Mouse (Mus musculus) right cerebral cortex, postnatal 4 days (tissue): ENCODE data around the gene Rcor1.

Experiments used
- DNase-seq: peaks from one replicate; pipeline ENCODE4 v3.0.0-alpha.2; 2022

The Rcor1 gene

DNA sequence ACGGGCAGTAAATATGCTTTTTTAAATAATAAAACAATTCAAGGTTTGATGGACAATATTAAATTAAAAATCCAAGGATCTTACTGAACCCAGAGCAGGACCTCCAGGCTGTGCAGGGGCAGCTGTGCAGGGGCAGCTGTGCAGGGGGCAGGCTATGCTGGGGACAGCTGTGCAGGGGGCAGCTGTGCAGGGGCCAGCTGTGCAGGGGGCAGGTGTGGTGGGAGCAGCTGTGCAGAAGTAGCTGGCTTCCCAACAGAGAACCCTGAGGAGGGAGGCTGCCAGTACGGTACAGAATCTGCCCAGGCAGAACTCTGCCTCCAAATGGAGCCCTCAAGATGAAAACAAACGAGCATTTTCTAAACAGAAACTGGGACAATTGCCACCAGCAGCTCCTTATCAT, 96.8 kb downstream of the Rcor1 start:
- DNase-seq, result no peak

DNA sequence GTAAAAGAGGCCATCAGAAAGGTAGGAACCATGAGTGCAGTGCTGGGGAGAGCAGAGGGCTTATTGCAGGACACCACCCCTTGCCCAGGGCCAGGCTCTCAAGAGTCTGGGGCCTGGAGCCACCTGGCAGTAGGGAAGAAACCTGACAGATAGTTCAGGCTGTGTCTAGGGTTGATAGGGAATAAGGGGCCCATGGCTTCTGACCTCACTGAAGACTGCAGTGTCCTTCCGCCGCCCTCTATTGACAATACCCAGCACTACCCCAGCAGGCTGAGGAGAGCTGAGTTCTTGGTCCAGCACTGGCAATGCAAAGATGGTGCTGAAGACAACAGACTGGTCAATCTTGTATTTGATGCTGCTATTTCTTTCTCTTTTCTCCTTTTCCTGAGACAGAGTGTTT, 97.9 kb downstream of the Rcor1 start:
- no peak for DNase-seq

DNA sequence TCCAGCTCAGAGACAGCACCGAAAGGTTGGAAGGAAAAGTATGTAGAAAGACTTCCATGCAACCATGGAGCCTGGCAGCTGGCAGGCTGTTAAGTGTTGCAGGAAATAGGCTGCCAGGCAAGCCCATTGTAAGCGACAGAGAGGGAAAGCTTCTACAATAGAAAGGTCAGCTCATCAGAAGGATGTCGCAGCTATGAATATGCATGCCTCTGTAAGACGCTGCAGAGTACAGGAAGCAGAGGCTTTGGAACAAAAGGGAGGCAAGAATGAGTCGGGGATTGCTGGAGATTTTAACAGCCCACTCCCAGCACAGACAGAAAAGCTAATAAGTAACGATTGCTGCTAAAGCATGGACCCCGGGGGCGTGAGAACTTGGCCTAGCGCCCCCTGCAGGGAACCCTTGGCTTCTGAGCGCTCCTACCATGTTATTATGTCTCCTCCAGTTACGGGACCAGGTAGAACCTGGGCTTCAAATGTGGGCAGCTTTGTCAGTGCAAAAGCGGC, 103.9 kb downstream of the Rcor1 start:
- DNase-seq, result peak; percentile 55

DNA sequence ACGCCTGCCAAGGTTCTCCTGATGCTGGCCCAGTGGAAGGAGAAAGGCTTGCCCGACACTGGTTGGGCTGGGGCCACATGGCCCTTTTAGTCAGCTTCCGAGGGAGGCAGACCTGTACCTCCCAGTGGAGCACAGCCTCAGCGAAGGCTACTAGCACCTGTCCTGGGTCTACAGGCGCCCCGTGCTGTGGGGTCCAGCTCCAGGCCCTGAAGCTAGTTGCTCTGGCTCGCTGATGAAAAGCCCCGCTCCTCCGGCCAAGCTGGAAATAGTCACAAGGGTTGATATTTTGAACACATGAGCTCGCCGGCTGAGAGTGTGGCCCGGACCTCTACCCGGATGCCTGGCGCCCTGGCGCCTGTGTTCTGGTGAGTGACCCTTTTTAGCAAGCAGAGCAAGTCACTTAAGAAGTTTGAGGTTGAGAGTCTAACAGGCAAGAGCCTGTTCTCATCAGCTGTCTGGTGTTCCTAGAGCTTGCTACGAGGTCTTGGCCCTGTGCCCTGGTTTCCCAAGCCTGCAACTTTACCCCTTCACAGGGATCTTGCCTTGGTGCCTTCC, 104.4 kb downstream of the Rcor1 start:
- DNase-seq, result peak; percentile 60

DNA sequence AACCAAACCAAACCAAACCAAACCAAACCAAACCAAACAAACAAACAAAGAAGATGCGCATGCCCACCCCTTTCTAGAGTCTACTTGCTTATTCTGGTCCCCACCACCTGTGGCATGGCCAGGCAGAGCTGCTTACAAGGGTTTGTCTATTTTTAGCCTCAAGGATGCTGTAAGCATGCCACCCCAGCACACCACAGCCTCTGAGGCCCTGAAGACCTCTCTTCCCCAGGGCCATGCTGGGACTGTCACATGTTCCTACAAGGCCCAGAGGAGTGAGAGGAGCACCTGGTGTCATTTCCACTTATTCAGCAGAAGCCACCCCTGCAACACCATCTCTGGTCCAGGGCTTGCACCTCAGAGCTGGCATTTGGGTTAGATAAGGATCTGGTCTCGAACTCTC, 105.4 kb downstream of the Rcor1 start:
- no peak for DNase-seq

DNA sequence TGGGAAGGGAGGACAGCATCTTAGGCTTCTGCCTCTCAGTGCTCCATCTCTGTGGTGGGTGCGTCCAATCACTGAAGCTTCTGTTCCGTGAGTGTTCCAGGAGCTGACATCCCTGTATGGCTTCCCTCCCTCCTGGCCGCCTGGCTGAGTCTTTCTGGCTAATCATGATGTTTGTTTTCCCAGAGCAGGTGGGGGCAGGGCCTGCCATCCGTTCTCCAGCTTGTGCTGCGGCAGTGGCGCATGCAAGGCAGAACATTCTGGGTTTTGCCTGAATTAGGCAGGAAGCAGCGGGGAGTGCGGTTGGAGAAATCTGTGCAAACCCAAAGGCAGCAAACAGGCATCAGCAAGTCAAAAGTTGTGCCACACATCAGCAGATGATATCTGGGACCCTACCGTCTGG, 106.1 kb downstream of the Rcor1 start:
- peak; percentile 53 for DNase-seq

DNA sequence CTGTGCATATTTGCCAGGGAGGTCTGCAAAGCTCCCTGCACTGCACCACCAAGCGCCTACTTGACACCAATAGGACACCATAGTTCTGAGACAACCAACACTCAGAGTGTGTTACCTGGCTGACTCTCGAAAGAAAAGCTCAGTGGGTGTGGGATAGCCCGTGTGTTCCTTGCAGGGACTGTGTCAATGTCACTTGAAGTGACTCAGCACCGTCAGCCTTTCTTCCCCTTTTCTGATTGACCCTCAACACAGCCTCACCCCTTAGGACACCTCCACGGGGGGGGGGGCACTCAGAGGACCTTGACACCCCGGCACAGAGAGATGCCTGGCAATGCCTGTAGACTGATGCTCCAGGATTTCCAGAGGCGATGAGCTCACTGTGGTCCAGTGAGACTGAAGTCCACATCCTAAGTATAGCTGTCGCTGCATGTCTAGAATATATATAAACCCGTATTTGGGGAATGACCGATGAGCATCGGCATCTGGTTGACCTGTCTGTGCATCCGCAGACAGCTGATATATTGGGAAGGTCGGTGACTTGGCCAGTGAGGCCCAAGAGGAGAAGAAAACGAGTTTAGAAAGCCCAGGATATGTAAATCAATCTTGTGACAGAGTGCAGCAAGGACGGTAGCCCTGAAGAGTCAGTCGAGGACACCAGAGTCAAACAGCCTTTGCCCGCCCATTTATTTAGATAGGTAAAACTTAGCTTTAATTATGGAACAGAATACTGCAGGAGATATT, 110.5 kb downstream of the Rcor1 start:
- no peak for DNase-seq

DNA sequence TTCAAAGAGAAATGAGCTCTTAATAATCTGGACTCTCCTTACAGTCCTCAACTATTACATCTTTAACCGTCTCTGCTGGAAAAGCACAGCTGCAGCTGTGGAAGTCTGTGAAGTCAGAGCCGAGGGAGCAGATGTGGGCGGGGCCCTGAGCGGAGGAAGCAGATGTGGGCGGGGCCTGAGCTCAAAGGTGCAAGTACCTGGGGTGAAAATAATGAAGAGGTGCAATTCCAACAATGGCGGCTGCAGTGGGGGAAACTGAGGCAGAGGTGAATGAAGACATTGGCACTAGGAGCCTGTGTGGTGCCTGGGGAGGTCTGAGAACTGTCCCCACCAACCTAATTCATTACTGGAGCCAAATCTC, 111.1 kb downstream of the Rcor1 start:
- no peak for DNase-seq

DNA sequence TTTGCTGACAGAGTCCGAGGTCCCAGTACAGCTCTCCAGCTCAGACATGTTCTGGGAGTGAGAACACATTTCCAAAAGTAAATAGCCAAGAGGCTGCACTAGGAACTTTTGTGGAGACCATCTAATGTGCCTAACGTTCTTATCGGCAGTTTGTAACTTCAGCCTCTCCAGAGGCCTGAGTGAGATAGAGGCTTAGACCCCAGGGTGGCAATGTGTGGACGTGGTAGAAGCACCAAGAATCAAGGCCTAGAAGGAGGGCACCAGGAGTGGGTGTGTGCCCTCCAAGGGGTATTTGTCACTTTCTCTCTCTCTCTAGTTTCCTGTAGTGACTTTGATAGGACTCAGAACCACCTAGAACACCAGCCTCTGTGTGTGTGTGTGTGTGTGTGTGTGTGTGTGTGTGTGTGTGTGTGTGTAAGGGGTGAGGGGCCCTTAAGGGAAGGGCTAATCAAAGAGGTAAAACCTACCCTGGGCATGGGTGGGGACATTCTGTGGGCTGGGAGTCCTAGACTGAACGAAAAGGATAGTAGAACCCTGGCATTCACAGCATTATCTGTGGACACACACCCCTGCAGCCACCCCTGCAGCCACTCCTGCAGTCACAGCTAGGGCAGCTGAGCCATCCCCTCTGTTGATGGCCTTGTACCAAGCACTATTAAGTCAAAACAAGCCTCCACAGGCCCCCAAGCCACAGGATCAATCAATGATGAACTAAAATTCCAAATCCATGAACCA, 112.4 kb downstream of the Rcor1 start:
- no peak for DNase-seq

DNA sequence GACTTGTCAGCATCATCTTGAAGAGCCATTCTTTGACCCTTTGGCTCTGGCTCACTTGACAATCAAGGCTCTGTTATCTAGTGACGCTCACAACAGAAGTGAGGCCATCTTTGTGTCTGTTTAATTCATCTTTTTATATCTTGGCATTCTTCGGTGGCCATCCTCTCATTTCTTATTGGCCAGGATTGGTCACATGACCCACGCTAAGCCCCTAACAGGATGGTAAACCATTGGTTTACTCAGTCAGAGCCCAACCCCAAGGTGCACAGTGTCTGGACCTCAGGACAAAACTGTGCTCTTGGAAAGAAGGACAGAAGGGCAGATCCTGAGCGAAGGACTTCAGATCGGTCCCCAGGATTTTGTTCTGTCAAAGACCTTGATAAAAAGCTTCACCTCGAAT, 113.4 kb downstream of the Rcor1 start:
- DNase-seq, result no peak

DNA sequence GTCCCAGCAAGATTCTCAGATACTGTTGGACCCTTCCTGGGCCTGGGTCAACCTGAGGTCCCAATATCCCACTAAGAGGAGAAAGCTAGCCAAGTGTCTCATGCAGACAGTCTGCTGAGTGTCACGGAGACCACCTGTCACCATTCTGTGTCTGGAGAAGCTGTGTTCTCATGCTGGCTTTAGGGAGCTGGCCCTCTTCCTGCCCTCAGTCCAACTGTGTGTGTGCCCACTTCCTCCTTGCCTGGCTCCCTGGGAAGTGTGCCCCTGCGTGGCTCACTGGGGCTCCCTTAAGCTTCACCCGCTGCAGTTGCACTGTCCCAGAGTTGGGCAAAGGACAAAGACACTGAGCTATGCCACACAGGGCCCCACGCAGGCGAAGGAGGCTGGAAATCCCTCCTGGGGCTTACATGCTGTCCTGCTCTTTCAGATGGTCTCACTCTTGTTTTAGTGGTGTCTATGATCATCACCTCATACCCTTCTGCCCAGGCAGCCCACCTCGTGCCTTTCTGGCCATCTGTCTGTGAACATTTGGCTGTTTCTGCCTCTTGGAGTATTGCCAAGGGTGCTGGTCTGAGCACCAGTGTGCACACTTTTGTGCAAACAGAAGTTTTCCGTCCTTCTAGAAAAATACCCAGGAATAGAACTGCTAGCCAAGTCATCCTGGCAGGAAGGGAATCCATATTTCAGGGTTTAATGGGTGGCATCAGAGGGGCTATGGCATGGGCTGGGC, 114.0 kb downstream of the Rcor1 start:
- no peak for DNase-seq

DNA sequence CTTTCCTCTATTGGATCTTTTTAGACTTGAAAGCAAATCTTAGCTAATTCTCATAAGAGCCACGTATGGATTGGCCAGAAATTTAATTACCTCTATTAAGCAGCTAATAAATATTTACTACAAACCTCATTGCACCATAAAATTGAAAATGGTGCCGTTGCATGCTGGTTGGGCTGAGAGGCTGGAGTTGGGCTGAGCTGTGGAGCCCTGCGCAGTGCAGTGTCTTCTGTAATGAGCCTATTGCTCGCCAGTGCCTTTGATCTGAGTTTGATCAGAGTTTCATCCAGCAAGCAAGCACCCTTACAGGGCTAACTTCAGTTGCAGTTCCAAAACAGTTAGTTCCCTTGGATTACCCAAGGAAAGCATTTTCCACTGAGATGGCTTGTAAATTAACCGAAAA, 114.8 kb downstream of the Rcor1 start:
- no peak for DNase-seq

DNA sequence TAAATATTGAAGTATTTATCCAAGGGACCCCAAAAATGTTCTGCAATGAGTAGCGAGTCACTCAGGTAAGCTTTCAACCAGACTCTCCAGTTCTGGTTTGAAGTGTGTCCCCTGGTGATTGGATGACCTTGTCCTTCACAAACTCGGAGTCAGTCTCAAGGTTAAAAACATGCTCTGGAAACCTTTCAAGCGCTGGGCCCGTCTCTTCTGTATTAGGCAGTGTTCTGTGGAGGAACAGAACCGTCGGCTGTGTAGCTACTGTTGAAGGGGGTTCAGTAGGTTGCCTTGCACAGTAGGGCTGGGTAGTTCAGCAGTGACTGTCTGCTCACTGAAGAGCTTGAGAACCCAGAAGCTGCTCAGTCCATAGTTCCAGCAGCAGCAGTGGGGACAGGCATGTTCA, 115.5 kb downstream of the Rcor1 start:
- no peak for DNase-seq

DNA sequence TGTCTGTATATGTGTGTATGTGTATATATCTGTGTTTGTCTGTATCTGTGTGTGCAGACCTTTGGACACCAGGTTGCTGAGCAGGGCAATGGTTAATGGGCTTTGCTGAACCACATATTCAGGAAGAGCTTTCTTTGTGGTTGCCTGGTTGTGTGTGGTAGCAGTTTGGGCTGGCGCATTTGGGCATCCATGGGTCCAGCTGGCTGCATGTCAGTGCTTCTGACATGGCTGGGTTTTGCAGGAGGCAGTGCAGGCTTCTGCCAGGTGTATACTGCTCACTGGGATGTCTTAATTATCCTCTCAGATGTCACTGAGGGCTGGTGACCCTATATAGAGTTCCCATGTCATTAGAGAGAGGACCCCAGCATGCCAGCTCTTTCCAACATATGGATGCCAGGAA, 116.6 kb downstream of the Rcor1 start:
- DNase-seq, result no peak

DNA sequence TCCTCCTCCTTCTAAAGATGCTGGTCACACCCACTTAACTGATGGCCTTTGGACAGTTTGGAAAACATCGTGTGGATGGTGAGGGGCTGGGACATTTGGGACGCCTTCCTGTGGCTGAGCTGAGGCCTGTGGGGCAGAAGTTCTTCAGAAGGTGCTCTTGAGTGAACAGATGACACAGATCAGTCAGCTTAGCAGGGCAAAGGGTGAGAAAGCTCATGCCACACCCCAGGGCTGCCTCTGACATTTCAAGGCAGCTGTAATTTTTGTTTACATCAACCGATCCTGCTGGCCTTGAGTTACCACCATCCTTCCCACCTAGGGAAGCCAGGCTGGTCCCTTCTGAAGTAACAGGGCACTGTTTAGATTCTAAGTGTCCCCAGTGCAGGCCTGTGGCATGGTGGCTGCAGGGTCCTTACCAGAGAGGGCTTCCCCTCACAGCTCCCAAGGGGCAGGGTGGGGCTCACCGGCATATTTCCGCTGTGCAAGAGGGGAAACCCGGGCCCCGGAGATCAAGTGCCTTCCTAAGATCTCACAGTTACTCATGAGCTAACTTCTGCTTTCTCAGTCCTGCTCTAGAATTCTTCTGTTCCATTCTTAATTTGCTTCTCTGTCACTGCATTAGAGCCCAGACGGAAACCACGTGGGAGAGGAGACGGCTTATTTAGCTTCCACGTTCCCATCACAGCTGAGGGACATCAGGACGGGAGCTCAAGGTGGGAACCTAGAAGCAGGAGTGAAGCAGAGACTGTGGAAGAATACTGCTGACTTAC, 120.7 kb downstream of the Rcor1 start:
- no peak for DNase-seq

DNA sequence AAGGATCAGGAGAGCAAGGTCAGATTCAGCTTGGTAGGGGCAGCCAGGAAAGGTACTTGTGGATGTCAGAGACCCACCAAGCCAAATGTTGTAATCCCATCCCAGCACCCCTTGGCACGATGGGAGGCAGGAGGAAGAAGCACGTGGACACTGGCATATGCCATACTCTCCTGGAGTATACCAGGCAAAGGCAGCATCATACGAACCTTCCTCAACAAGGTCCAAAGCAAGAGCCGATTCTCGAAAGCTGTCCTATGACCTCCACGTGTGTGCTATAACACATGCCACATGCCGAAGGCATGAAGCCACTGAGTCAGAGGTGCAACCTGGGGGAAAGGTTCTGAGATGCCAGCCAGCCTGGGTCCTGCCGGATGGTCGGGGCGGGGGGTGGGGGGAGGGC, 121.7 kb downstream of the Rcor1 start:
- DNase-seq, result no peak

DNA sequence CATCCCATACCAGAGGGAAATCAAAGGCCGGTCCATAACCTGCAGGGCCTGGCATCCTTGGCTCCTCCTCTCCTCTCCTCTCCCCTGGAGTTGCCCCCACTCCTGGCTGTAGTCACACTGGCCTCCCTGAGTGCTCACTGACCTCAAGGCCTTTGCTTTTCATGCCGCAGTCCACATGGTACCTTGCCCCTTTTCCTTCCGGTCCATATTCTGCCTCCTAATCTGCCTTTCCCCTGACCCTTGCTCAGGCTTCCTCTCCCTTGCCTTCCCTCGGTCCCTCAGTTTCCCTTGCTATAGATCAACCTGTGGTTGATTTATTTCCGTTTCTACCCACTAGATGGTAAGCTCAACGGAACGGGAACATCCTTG, 122.8 kb downstream of the Rcor1 start:
- no peak for DNase-seq

DNA sequence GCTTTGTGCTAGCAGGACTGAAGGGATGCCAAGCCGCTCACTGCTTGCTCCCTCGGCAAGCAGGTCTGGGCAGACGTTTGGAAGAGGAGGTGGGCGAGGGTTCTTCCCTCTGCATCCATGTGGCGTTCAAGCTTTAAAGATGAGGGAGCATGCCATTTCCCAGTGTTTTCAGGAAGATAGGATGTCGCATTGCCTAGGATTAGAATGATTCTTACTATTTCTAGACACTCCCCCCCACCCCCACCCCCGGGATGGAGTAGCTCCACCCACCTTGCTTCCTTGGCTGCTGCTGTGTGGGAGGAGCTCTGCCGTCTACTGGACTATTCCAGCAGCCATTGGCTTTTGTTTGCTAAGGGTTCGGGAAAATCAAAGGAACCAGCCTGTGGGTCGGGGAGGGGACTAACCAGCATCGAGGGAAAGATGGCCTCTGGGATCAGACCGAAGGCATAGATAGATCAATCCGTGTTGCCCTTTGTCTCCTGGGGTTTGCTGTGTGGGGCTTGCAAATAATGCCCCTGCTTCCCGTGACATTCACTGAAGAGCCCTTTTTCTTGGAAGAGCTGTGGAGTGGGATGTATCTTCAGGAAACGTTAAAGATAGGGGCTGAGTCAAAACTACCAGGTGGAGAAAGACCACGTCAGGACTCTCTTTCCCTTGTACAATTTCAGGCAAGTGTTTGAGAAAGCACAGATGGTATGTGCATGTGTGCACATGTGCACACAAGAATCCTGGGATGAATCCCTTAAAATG, 123.3 kb downstream of the Rcor1 start:
- peak; percentile 52 for DNase-seq

DNA sequence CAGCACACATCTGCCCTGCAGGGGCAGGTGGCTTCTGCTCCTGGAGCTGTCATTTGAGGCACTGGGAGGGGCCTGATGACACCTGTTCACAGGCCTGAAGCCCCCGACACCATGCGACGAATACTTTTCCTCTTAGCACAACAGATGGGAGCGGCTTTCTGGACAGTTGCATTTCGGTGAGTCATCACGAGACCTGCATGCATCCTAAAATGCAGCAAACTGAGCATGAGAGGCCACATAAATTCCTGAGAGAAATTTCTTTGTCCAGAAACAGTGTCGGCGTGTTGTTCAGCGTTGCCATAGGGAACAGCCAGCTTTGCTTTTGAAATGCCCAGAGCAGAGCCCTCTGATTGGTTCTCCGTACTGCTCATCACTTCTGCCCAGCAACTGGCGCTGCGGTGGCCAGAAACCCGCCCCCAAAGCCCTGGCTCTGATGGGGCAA, 125.2 kb downstream of the Rcor1 start:
- DNase-seq, result peak; percentile 84

DNA sequence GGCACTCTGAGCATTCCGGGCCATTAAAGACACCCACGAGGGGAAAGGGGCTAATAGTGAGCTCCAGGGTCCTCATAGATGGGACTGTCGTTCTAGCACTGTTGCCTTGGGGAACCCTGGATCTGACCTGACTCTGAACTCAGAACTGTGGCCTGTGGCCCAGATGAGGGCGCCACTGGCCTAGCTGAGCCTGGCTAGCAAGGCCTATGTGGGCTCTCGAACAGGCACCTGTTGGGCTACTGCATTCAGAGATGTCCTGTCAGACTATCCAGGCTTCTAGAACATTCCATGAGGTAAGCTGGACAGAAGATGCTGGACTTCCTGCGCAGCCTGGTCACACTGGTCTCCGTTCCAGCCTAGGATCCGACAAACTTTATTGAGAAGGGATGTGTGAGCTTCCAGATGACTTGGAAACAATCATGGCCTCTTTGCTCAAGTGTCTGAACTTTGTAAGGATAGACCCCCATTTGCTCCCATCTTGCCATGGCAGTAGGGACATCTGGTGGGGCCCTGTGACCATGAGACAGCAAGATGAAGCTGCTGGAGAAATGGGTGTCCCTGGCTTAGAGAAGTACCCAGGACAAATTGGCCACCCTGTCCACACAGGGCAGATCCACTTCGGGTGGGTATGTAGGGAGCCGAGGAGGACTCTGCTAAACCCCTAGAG, 126.1 kb downstream of the Rcor1 start:
- peak; percentile 27 for DNase-seq
